Mouse (Mus musculus): Measurements from ENCODE around the gene Ttc27. TPM values are rescaled to one million over a fixed set of nuclear protein-coding genes. Genes with fewer than 3 reads are reported as not detected.
A peak's percentile ranks its signal among the peaks of the same experiment; 100 is the strongest.

The Ttc27 gene
- polyA plus RNA-seq, 1 experiment from 2014 or later: 25.9 TPM

- WGBS: 74% methylated on average over 4 of the region's 4 CpGs
These were observed 6.8 kb upstream of the Ttc27 start for GRCm38 (mm10) chr17:74710731-74711130.

GRCm38 (mm10) chr17:74711627-74712026 is 5.9 kb upstream of the Ttc27 start:
- no peak overlapping the region for H3K4me2 ChIP-seq (replicated peaks)
- no peaks in the 10 kb centered on the region for H3K4me1 ChIP-seq
- no peak overlapping the region for H3K4me3 ChIP-seq
- no peak overlapping the region for H3K27ac ChIP-seq
- no peaks in the 10 kb centered on the region for H3K9me3 ChIP-seq
- ATAC-seq (ENCODE audit: insufficient number of reproducible peaks, insufficient read depth, low FRiP score, low TSS enrichment): no peak
- no peaks in the 10 kb centered on the region for H3K36me3 ChIP-seq
- H3K27me3 ChIP-seq: no peaks in the 10 kb centered on the region
- 76% methylated on average over 8 of the region's 8 CpGs for WGBS
- H3K9ac ChIP-seq: no peak overlapping the region

More at GRCm38 (mm10) chr17:74710731-74711130, 6.8 kb upstream of the Ttc27 start:
- no peaks in the 10 kb centered on the region for H3K4me1 ChIP-seq
- ATAC-seq (ENCODE audit: insufficient number of reproducible peaks, insufficient read depth, low FRiP score, low TSS enrichment): no peak
- no peaks in the 10 kb centered on the region for H3K27me3 ChIP-seq
- no peaks in the 10 kb centered on the region for H3K9me3 ChIP-seq
- no peaks in the 10 kb centered on the region for H3K36me3 ChIP-seq
- H3K4me3 ChIP-seq: no peak overlapping the region
- no peak overlapping the region for H3K9ac ChIP-seq
- no peak overlapping the region for H3K4me2 ChIP-seq (replicated peaks)
- no peak overlapping the region for H3K27ac ChIP-seq

GRCm38 (mm10) chr17:74715128-74715527 is 2.4 kb upstream of the Ttc27 start:
- 55% methylated on average over 3 of the region's 3 CpGs for WGBS
- no peaks in the 10 kb centered on the region for H3K9me3 ChIP-seq
- no peak overlapping the region for H3K4me3 ChIP-seq
- H3K4me2 ChIP-seq (replicated peaks): no peak overlapping the region
- no peak overlapping the region for H3K9ac ChIP-seq
- peaks cover 3% of the 10 kb centered on the region for H3K4me1 ChIP-seq
- ATAC-seq (ENCODE audit: insufficient number of reproducible peaks, insufficient read depth, low FRiP score, low TSS enrichment): no peak
- H3K27ac ChIP-seq: no peak overlapping the region
- H3K27me3 ChIP-seq: no peaks in the 10 kb centered on the region
- no peaks in the 10 kb centered on the region for H3K36me3 ChIP-seq

GRCm38 (mm10) chr17:74715724-74716123 is 1.8 kb upstream of the Ttc27 start:
- H3K4me1 ChIP-seq: peaks cover 3% of the 10 kb centered on the region
- H3K4me3 ChIP-seq: no peak overlapping the region
- H3K27ac ChIP-seq: no peak overlapping the region
- no peak overlapping the region for H3K9ac ChIP-seq
- H3K36me3 ChIP-seq: no peaks in the 10 kb centered on the region
- H3K4me2 ChIP-seq (replicated peaks): no peak overlapping the region
- H3K9me3 ChIP-seq: no peaks in the 10 kb centered on the region
- no peak for ATAC-seq (ENCODE audit: insufficient number of reproducible peaks, insufficient read depth, low FRiP score, low TSS enrichment)
- 67% methylated on average over 1 of the region's 1 CpGs for whole genome bisulfite sequencing
- H3K27me3 ChIP-seq: no peaks in the 10 kb centered on the region

GRCm38 (mm10) chr17:74716643-74717042 is 889 bp upstream of the Ttc27 start:
- Histone ChIP-seq H3K27me3 (no peaks in the 10 kb centered on the region), H3K4me2 (replicated peaks) (peak overlapping the region; percentile 80), H3K9me3 (no peaks in the 10 kb centered on the region), H3K9ac (no peak overlapping the region), H3K36me3 (peaks cover 3% of the 10 kb centered on the region; the same call in 1 of the 2 replicates), H3K4me3 (peak overlapping the region; percentile 82; the same call in 1 of the 2 replicates), H3K27ac (no peak overlapping the region), H3K4me1 (peaks cover 3% of the 10 kb centered on the region)
- no peak for ATAC-seq (ENCODE audit: insufficient number of reproducible peaks, insufficient read depth, low FRiP score, low TSS enrichment)
- 54% methylated on average over 3 of the region's 3 CpGs for WGBS

- H3K27ac ChIP-seq: no peak overlapping the region
- ATAC-seq (ENCODE audit: insufficient number of reproducible peaks, insufficient read depth, low FRiP score, low TSS enrichment): 0 out of 2 replicates have a peak, but pooled peaks have one; percentile 25
- WGBS: 9% methylated on average over 14 of the region's 14 CpGs
- peaks cover 3% of the 10 kb centered on the region for H3K4me1 ChIP-seq
- H3K36me3 ChIP-seq: peaks cover 6% of the 10 kb centered on the region; the same call in 1 of the 2 replicates
- peak overlapping the region; percentile 71 for H3K9ac ChIP-seq
- peak overlapping the region; percentile 82 for H3K4me3 ChIP-seq
- H3K4me2 ChIP-seq (replicated peaks): peak overlapping the region; percentile 80
- H3K27me3 ChIP-seq: no peaks in the 10 kb centered on the region
- no peaks in the 10 kb centered on the region for H3K9me3 ChIP-seq
These were observed 378 bp upstream of the Ttc27 start for GRCm38 (mm10) chr17:74717091-74717617.

- H3K4me1 ChIP-seq: no peaks in the 10 kb centered on the region
- H3K27ac ChIP-seq: no peak overlapping the region
- no peak for ATAC-seq (ENCODE audit: insufficient number of reproducible peaks, insufficient read depth, low FRiP score, low TSS enrichment)
- H3K27me3 ChIP-seq: no peaks in the 10 kb centered on the region
- no peaks in the 10 kb centered on the region for H3K9me3 ChIP-seq
- H3K4me2 ChIP-seq (replicated peaks): no peak overlapping the region
- H3K36me3 ChIP-seq: peaks cover 6% of the 10 kb centered on the region
- H3K9ac ChIP-seq: no peak overlapping the region
- H3K4me3 ChIP-seq: no peak overlapping the region
These were observed 15.3 kb downstream of the Ttc27 start for GRCm38 (mm10) chr17:74732872-74733271.

GRCm38 (mm10) chr17:74735392-74735791 is 17.9 kb downstream of the Ttc27 start:
- Histone ChIP-seq H3K4me2 (replicated peaks) (no peak overlapping the region), H3K27me3 (no peaks in the 10 kb centered on the region), H3K36me3 (peaks cover 10% of the 10 kb centered on the region), H3K9me3 (no peaks in the 10 kb centered on the region), H3K9ac (no peak overlapping the region), H3K27ac (no peak overlapping the region), H3K4me3 (no peak overlapping the region), H3K4me1 (no peaks in the 10 kb centered on the region)
- ATAC-seq (ENCODE audit: insufficient number of reproducible peaks, insufficient read depth, low FRiP score, low TSS enrichment): no peak
- WGBS: 91% methylated on average over 11 of the region's 11 CpGs

- no peak for ATAC-seq (ENCODE audit: insufficient number of reproducible peaks, insufficient read depth, low FRiP score, low TSS enrichment)
- no peaks in the 10 kb centered on the region for H3K4me1 ChIP-seq
- no peak overlapping the region for H3K4me3 ChIP-seq
- no peak overlapping the region for H3K27ac ChIP-seq
- no peaks in the 10 kb centered on the region for H3K27me3 ChIP-seq
- H3K36me3 ChIP-seq: peaks cover 20% of the 10 kb centered on the region
- H3K9me3 ChIP-seq: no peaks in the 10 kb centered on the region
- no peak overlapping the region for H3K9ac ChIP-seq
- 74% methylated on average over 1 of the region's 1 CpGs for WGBS
- H3K4me2 ChIP-seq (replicated peaks): no peak overlapping the region
These were observed 32.1 kb downstream of the Ttc27 start for GRCm38 (mm10) chr17:74749659-74750058.

GRCm38 (mm10) chr17:74751026-74751425 is 33.5 kb downstream of the Ttc27 start:
- no peak overlapping the region for H3K4me2 ChIP-seq (replicated peaks)
- no peak overlapping the region for H3K4me3 ChIP-seq
- WGBS: 94% methylated on average over 4 of the region's 4 CpGs
- no peaks in the 10 kb centered on the region for H3K27me3 ChIP-seq
- H3K9ac ChIP-seq: no peak overlapping the region
- no peak for ATAC-seq (ENCODE audit: insufficient number of reproducible peaks, insufficient read depth, low FRiP score, low TSS enrichment)
- no peaks in the 10 kb centered on the region for H3K4me1 ChIP-seq
- H3K9me3 ChIP-seq: no peaks in the 10 kb centered on the region
- H3K27ac ChIP-seq: no peak overlapping the region
- H3K36me3 ChIP-seq: peaks cover 10% of the 10 kb centered on the region

- H3K27me3 ChIP-seq: no peaks in the 10 kb centered on the region
- no peak for ATAC-seq (ENCODE audit: insufficient number of reproducible peaks, insufficient read depth, low FRiP score, low TSS enrichment)
- H3K27ac ChIP-seq: no peak overlapping the region
- H3K9me3 ChIP-seq: no peaks in the 10 kb centered on the region
- no peak overlapping the region for H3K4me2 ChIP-seq (replicated peaks)
- peaks cover 4% of the 10 kb centered on the region; the same call in 1 of the 2 replicates for H3K36me3 ChIP-seq
- H3K4me3 ChIP-seq: no peak overlapping the region
- H3K9ac ChIP-seq: no peak overlapping the region
- 83% methylated on average over 8 of the region's 8 CpGs for WGBS
- H3K4me1 ChIP-seq: no peaks in the 10 kb centered on the region
These were observed 35.5 kb downstream of the Ttc27 start for GRCm38 (mm10) chr17:74752906-74753627.

- WGBS: 74% methylated on average over 5 of the region's 5 CpGs
- no peak for ATAC-seq (ENCODE audit: insufficient number of reproducible peaks, insufficient read depth, low FRiP score, low TSS enrichment)
- no peaks in the 10 kb centered on the region for H3K4me1 ChIP-seq
These were observed 36.1 kb downstream of the Ttc27 start for GRCm38 (mm10) chr17:74753628-74754104.

More at GRCm38 (mm10) chr17:74753628-74754104, 36.1 kb downstream of the Ttc27 start:
- H3K27ac ChIP-seq: no peak overlapping the region
- peaks cover 7% of the 10 kb centered on the region for H3K36me3 ChIP-seq
- H3K4me3 ChIP-seq: no peak overlapping the region
- H3K27me3 ChIP-seq: no peaks in the 10 kb centered on the region
- H3K9ac ChIP-seq: no peak overlapping the region
- no peak overlapping the region for H3K4me2 ChIP-seq (replicated peaks)
- H3K9me3 ChIP-seq: no peaks in the 10 kb centered on the region

Data from embryonic facial prominence, embryonic 12.5 days (tissue).